Mouse (Mus musculus) kidney, postnatal 25 days (tissue): ENCODE measurements around the gene Bbox1.

Source experiments
- DNase-seq, 2 experiments: peaks; one replicate each; pipeline ENCODE4 v3.0.0; 2021; ENCODE audit warnings: mixed read lengths in 2 of 2

The Bbox1 gene

GRCm38 (mm10) chr2:110314509-110315155 lies at the start of gene Bbox1:
TSS of gene Bbox1 (minus strand) at chr2:110314560.
- DNase-seq: no peak

GRCm38 (mm10) chr2:110363855-110364254 lies 49.5 kb upstream of the Bbox1 start:
- no peak for DNase-seq

- DNase-seq: peak; percentile 50 to 72
Observed at GRCm38 (mm10) chr2:110362432-110363283, 48.3 kb upstream of the Bbox1 start, which contains the start of gene Fibin. TSS of gene Fibin (minus strand) at chr2:110363183.

- DNase-seq: no peak
Observed at GRCm38 (mm10) chr2:110353302-110353970, 39.1 kb upstream of the Bbox1 start.

- DNase-seq: no peak
Observed at GRCm38 (mm10) chr2:110351843-110352251, 37.5 kb upstream of the Bbox1 start.

GRCm38 (mm10) chr2:110351406-110351805 lies 37.0 kb upstream of the Bbox1 start:
- no peak for DNase-seq

- DNase-seq: no peak
Observed at GRCm38 (mm10) chr2:110328953-110329352, 14.6 kb upstream of the Bbox1 start.

- DNase-seq: no peak
Observed at GRCm38 (mm10) chr2:110319949-110320348, 5.6 kb upstream of the Bbox1 start.

GRCm38 (mm10) chr2:110319266-110319665 lies 4.9 kb upstream of the Bbox1 start:
- no peak for DNase-seq

- no peak for DNase-seq
Observed at GRCm38 (mm10) chr2:110318719-110319118, 4.4 kb upstream of the Bbox1 start.

- no peak for DNase-seq
Observed at GRCm38 (mm10) chr2:110316116-110316883, 1.9 kb upstream of the Bbox1 start.

GRCm38 (mm10) chr2:110314074-110314473 lies 286 bp downstream of the Bbox1 start:
- DNase-seq: no peak

GRCm38 (mm10) chr2:110313305-110313824 lies 995 bp downstream of the Bbox1 start:
- DNase-seq: no peak

GRCm38 (mm10) chr2:110305358-110306283 lies 8.7 kb downstream of the Bbox1 start:
- DNase-seq: peak; percentile 58 to 75

GRCm38 (mm10) chr2:110302261-110302660 lies 12.1 kb downstream of the Bbox1 start:
- DNase-seq: no peak

GRCm38 (mm10) chr2:110301314-110301713 lies 13.0 kb downstream of the Bbox1 start:
- DNase-seq: no peak

GRCm38 (mm10) chr2:110294927-110295326 lies 19.4 kb downstream of the Bbox1 start:
- no peak for DNase-seq

- no peak for DNase-seq
Observed at GRCm38 (mm10) chr2:110287959-110288358, 26.4 kb downstream of the Bbox1 start.

- DNase-seq: no peak
Observed at GRCm38 (mm10) chr2:110285829-110286504, 28.4 kb downstream of the Bbox1 start.

GRCm38 (mm10) chr2:110275424-110275823 lies 38.9 kb downstream of the Bbox1 start:
- no peak for DNase-seq

GRCm38 (mm10) chr2:110274160-110274559 lies 40.2 kb downstream of the Bbox1 start:
- DNase-seq: no peak
